Mouse (Mus musculus): ENCODE results near the gene Gm595.

Gene Gm595

DNA sequence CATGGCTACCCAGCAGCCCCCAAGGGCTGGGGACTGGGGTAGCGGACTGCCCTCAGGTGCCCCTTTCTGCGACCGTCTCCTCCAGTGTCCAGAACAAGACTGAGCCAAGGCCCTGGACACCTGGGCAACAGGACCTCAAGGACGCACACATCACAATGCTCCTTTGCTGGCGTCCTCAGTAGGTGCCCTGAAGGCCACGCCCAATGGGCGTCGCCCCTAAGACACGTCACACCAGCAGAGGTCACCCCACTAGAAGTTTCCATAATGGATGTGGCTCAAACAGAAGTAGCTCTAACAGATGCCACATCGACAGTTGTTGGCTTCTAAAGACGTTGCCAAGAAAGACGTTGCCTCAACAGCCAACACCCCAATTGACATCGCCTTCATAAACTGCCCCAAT is at the start of gene Gm595:
Gene Gm595 (minus strand): TSS at position 101 of the 400 bp plus-strand sequence.
- no peak for DNase-seq (ENCODE audit: low spot score in 2 of 2)

DNA sequence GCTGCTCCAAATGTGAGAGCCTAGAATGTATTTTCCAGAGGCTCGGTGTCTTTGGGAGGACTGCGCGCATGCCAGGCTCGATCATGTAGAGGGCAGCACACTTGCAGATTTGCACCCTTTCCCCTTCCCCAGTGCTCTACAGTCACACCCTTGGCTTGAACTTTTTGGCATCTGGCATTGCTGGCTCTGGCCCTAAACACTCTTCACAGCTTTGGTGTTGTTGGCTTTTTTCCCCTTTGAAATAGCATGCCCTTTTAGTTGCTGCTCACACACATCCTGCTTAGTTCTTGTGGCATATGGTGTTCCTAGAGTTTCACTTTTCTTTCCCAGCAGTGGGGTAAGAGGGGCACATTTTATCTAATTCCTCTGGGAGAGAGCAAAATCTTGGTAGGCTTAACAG is 30.9 kb upstream of the Gm595 start:
- DNase-seq (ENCODE audit: low spot score in 2 of 2) = no peak

DNA sequence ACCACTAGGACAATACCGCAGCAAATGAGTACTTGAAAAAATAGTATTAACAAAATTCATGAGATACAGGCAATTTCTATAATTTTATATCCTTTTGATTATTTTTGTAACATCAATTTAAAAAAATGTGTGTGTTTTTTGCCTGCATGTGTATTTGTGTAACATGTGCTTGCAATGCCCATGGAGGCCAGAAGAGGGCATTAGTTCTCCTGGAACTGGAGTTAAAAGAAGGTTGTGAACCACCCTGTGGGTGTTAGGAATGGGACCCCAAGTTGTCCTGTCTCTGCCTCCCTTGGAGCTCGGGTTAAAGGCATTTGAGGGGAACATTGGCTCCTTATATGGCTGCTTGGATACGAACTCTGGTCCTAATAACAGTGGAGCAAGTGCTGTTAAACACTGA is 26.2 kb upstream of the Gm595 start:
- DNase-seq (ENCODE audit: low spot score in 2 of 2) = no peak

DNA sequence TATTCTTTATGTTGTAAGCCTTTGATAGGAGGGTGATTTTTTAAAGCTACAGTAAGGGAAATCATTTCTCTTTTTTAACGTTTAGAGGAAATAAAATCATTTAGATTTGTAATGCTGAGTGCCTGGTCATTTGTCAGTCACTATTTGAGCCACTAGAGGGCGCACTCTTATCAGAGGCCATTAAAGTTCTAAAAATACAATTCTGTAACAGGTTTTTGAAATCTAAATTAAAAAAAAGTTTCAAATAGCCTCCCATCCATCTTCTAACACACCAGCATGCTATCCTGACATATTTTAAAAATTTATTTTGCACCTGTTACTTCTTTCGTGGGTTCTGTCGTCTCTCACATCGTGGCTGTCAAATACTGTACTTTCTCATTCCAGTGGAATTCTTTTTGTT is 22.0 kb upstream of the Gm595 start:
- DNase-seq (ENCODE audit: low spot score in 2 of 2) = no peak

DNA sequence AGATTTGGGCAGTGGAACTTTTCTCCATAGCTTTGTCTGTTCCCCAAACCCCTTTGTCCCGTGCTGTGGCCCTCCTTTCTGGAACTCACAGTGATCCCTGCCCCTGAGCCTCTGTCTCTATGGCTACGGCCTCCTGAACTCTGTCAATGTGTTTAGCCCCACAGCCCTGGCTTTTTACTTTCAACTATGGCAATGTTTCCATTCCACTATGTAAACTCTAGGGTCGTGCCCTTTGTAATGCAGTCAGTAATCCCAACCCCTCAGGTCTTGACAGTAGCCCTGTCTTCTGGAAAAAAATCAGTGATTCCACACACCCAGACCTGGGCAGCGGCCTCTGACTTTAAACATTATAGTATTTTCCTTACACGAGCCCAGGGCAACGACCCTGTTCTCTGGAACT is 19.3 kb upstream of the Gm595 start:
- no peak for DNase-seq (ENCODE audit: low spot score in 2 of 2)

DNA sequence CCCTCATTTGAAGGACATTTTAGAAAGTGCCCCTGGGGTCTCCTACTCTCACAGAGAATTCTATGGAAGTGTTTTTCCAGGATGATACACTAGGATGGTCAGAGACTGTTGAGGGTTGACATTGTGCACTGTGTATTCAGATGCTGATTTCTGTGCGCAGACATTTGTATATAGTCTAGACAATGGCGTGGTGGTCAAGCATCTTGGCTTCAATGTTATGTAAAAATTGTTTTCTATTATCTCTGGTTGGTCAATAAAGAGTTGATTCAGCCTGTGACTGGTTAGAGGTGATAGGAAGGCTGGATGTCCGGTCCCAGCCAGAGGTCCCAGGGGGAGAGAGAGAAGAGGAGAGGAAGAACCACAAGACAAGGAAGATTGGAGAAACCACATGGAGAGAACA is 16.4 kb upstream of the Gm595 start:
- no peak for DNase-seq (ENCODE audit: low spot score in 2 of 2)

DNA sequence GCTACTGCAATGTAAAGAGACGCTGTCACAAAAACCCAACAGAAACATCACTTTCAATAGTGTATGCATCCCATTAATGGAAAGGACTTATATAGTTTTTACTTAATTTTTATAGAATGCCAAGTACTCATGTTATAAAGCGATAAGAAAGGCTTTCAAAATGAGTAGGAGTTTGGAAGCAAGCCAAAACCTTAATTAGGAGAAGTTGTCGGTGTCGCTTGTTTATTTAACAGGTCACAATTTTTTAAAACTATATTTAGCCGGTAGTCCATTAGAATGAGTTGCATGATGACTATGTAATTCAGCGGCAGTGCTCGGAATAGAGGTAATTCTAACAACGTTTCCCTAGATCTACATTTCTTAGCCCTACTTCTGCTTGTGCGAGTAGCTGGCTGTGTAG is 12.7 kb upstream of the Gm595 start:
- DNase-seq (ENCODE audit: low spot score in 2 of 2) = no peak

DNA sequence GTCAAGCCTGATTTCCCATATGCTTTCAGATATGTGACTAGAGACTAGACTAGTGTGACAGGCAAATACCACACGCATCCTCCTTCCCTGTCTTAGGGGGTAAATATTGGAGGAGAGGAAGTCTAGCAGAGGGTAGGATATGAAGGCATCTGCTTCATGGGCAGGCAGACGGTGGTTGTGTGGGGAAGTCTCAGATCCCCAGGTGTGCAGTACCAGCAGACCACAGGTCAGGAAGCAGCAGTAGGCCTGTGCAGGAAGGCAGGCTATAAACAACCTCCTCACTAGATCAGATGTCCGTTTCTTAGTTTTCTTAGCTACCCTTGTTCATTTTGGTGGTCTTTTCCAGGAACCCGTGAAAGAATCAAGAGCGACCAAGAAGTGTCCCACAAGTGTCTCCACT is 7.1 kb upstream of the Gm595 start:
- DNase-seq (ENCODE audit: low spot score in 2 of 2) = no peak

All from frontal cortex, postnatal 10 days (tissue).